Mouse (Mus musculus): Measurements from ENCODE around the gene Gh.

Gh gene

GRCm38 (mm10) chr11:106268326-106269059 lies 33.2 kb downstream of the Gh start:
- no peak for DNase-seq

- DNase-seq, result no peak
Measured at GRCm38 (mm10) chr11:106267871-106268270, 33.8 kb downstream of the Gh start.

- DNase-seq, result no peak
Measured at GRCm38 (mm10) chr11:106267311-106267852, 34.3 kb downstream of the Gh start.

GRCm38 (mm10) chr11:106266431-106266830 lies 35.2 kb downstream of the Gh start:
- no peak for DNase-seq

- DNase-seq, result no peak
Measured at GRCm38 (mm10) chr11:106265570-106265969, 36.1 kb downstream of the Gh start.

- DNase-seq, result no peak
Measured at GRCm38 (mm10) chr11:106264988-106265387, 36.7 kb downstream of the Gh start.

- no peak for DNase-seq
Measured at GRCm38 (mm10) chr11:106263963-106264362, 37.7 kb downstream of the Gh start.

GRCm38 (mm10) chr11:106260826-106261450 lies 40.7 kb downstream of the Gh start:
- DNase-seq, result no peak

- no peak for DNase-seq
Measured at GRCm38 (mm10) chr11:106256775-106257174, 44.9 kb downstream of the Gh start.

- peak; percentile 97 to 98 for DNase-seq
Measured at GRCm38 (mm10) chr11:106255685-106256451, 45.8 kb downstream of the Gh start, which contains the start of the genes Ftsj3 and Psmc5. TSS of gene Ftsj3 (minus strand) at chr11:106256079. TSS of gene Psmc5 (plus strand) at chr11:106256154.

- no peak for DNase-seq
Measured at GRCm38 (mm10) chr11:106255174-106255573, 46.5 kb downstream of the Gh start.

- DNase-seq, result no peak
Measured at GRCm38 (mm10) chr11:106254767-106255166, 46.9 kb downstream of the Gh start.
